Mouse (Mus musculus): Measurements from ENCODE around the gene Aqp7. TPM values are rescaled to one million over a fixed set of nuclear protein-coding genes. Genes with fewer than 3 reads are reported as not detected.

The Aqp7 gene
- total and polyA plus RNA-seq, 3 experiments = 0.10 TPM; not detected in 2

- Histone ChIP-seq H3K27ac (ENCODE audit: insufficient read depth, low read depth) (no peak overlapping the region), H3K79me2 (replicated peaks; ENCODE audit: control insufficient read depth, extremely low read depth, insufficient read depth, poor library complexity, severe bottlenecking) (no peaks in the 10 kb centered on the region), H3K9ac (ENCODE audit: insufficient read depth, low read depth) (no peak overlapping the region), H3K4me1 (ENCODE audit: control insufficient read depth in 1 of 2, insufficient read depth in 2 of 2) (peaks cover 0 to 4% of the 10 kb centered on the region in 2 experiments; a peak in 1 of 4 replicates), H3K4me2 (ENCODE audit: insufficient read depth, low read depth, poor library complexity, severe bottlenecking) (no peak overlapping the region), H3K36me3 (replicated peaks in 1 of 2; ENCODE audit: control insufficient read depth in 1 of 2, insufficient read depth in 1 of 2, low read length in 1 of 2) (no peaks in the 10 kb centered on the region), H3K4me3 (replicated peaks in 1 of 3; ENCODE audit: low read depth in 2 of 3, low read length in 2 of 3, poor library complexity in 1 of 3) (no peak overlapping the region), H3K27me3 (replicated peaks) (peaks cover 88% of the 10 kb centered on the region), H3K9me3 (replicated peaks; ENCODE audit: low read length) (no peaks in the 10 kb centered on the region)
- dilution Hi-C loops (cut with MboI; ENCODE audit: extremely low pct_ligation_motif_present, extremely low pct_unique_long_range_greater_than_20kb, low sequenced_read_pairs) (no loop called here), in situ Hi-C loops (cut with MboI; ENCODE audit: low pct_ligation_motif_present, low pct_unique_long_range_greater_than_20kb, low sequenced_read_pairs) (no loop called here)
- DNase-seq (ENCODE audit: extremely low read depth) = no peak
- no peak for TF ChIP-seq MAZ (IDR thresholded peaks at IDR 0.05; ENCODE audit: low read depth, low read length)
- TF ChIP-seq RCOR1 (conservative IDR thresholded peaks at IDR 0.05; ENCODE audit: low read depth, low read length) = no peak
- TF ChIP-seq CHD2 (IDR thresholded peaks at IDR 0.05; ENCODE audit: low read length) = no peak
- TF ChIP-seq USF1 (IDR thresholded peaks at IDR 0.05; ENCODE audit: low read depth, low read length) = no peak
- TF ChIP-seq CTCF (conservative IDR thresholded peaks at IDR 0.05 in 1 of 2, IDR thresholded peaks at IDR 0.05 in 1 of 2; ENCODE audit: low read depth in 2 of 2, low read length in 2 of 2) = no peak
- TF ChIP-seq MYC (IDR thresholded peaks at IDR 0.05; ENCODE audit: low read depth, low read length) = no peak
- no peak for TF ChIP-seq ZC3H11A (IDR thresholded peaks at IDR 0.05; ENCODE audit: low read depth, low read length)
- TF ChIP-seq TCF12 (IDR thresholded peaks at IDR 0.05; ENCODE audit: low read depth, low read length) = no peak
- TF ChIP-seq RAD21 (IDR thresholded peaks at IDR 0.05; ENCODE audit: low read depth, low read length) = no peak
- TF ChIP-seq KAT2A (IDR thresholded peaks at IDR 0.05; ENCODE audit: insufficient replicate concordance, low read length) = no peak
- no peak for TF ChIP-seq SIN3A (IDR thresholded peaks at IDR 0.05; ENCODE audit: low read length)
- no peak for TF ChIP-seq NELFE (IDR thresholded peaks at IDR 0.05; ENCODE audit: low read depth, low read length)
- no peak for TF ChIP-seq HCFC1 (IDR thresholded peaks at IDR 0.05; ENCODE audit: low read depth, low read length)
- TF ChIP-seq JUND (conservative IDR thresholded peaks at IDR 0.05; ENCODE audit: low read depth, low read length) = no peak
- TF ChIP-seq USF2 (conservative IDR thresholded peaks at IDR 0.05; ENCODE audit: low read depth, low read length) = no peak
- TF ChIP-seq BHLHE40 (IDR thresholded peaks at IDR 0.05; ENCODE audit: low read depth, low read length) = no peak
- no peak for TF ChIP-seq ZMIZ1 (IDR thresholded peaks at IDR 0.05; ENCODE audit: low read depth, low read length)
- no peak for TF ChIP-seq JUN (IDR thresholded peaks at IDR 0.05; ENCODE audit: insufficient read depth, low read depth, low read length)
- TF ChIP-seq SMC3 (IDR thresholded peaks at IDR 0.05; ENCODE audit: low read depth, low read length) = no peak
- no peak for TF ChIP-seq ELF1 (IDR thresholded peaks at IDR 0.05; ENCODE audit: low read depth, low read length)
These were observed 41.8 kb upstream of the Aqp7 start for GRCm38 (mm10) chr4:41089705-41090104.

DNA sequence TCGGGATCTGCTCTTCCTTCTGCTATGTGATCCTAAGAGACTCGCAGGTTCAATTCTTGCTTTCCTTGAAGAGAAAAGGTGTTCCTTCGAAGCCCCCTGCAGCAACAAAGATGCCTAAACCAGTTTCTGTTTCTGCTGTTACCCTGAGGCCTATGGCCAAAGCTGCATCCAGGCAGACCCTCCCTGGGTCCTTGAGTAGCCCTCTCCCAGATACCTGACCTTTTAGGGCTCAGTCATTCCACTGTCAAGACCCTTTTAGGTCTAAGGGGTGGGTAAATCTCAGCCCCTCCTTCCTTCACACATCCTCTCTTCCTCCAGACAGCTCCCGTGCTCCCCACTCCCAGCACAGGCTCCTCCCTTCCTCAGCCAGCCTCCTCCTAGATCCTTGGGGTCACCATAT lies 41.2 kb upstream of the Aqp7 start:
- Histone ChIP-seq H3K4me2 (ENCODE audit: insufficient read depth, low read depth, poor library complexity, severe bottlenecking) (no peak overlapping the region), H3K9me3 (replicated peaks; ENCODE audit: low read length) (peaks cover 2% of the 10 kb centered on the region), H3K79me2 (replicated peaks; ENCODE audit: control insufficient read depth, extremely low read depth, insufficient read depth, poor library complexity, severe bottlenecking) (no peaks in the 10 kb centered on the region), H3K4me3 (replicated peaks in 1 of 3; ENCODE audit: low read depth in 2 of 3, low read length in 2 of 3, poor library complexity in 1 of 3) (no peak overlapping the region), H3K9ac (ENCODE audit: insufficient read depth, low read depth) (no peak overlapping the region), H3K36me3 (replicated peaks in 1 of 2; ENCODE audit: control insufficient read depth in 1 of 2, insufficient read depth in 1 of 2, low read length in 1 of 2) (no peaks in the 10 kb centered on the region), H3K27me3 (replicated peaks) (peaks cover 89% of the 10 kb centered on the region), H3K27ac (ENCODE audit: insufficient read depth, low read depth) (no peak overlapping the region), H3K4me1 (ENCODE audit: control insufficient read depth in 1 of 2, insufficient read depth in 2 of 2) (peaks cover 0 to 4% of the 10 kb centered on the region in 2 experiments; a peak in 1 of 4 replicates)
- in situ Hi-C loops (cut with MboI; ENCODE audit: low pct_ligation_motif_present, low pct_unique_long_range_greater_than_20kb, low sequenced_read_pairs) (no loop called here), dilution Hi-C loops (cut with MboI; ENCODE audit: extremely low pct_ligation_motif_present, extremely low pct_unique_long_range_greater_than_20kb, low sequenced_read_pairs) (no loop called here)
- TF ChIP-seq ZMIZ1 (IDR thresholded peaks at IDR 0.05; ENCODE audit: low read depth, low read length) (no peak), ETS1 (conservative IDR thresholded peaks at IDR 0.05; ENCODE audit: low read depth, low read length) (no peak), MAX (IDR thresholded peaks at IDR 0.05; ENCODE audit: low read length) (no peak), NRF1 (IDR thresholded peaks at IDR 0.05; ENCODE audit: low read depth, low read length) (no peak), PAX5 (IDR thresholded peaks at IDR 0.05; ENCODE audit: low read length) (no peak), MXI1 (IDR thresholded peaks at IDR 0.05; ENCODE audit: low read depth, low read length) (no peak), SMC3 (IDR thresholded peaks at IDR 0.05; ENCODE audit: low read depth, low read length) (no peak), E2F4 (IDR thresholded peaks at IDR 0.05; ENCODE audit: insufficient replicate concordance, low read depth, low read length) (no peak)
- DNase-seq (ENCODE audit: extremely low read depth) = no peak

All from CH12.LX (cell line).